Mouse (Mus musculus) liver, adult 2 months (tissue): ENCODE measurements around the gene Mbnl1.

ENCODE experiments used
- CTCF ChIP-seq: fragments of 200-500 bp; IDR thresholded peaks from 2 replicates; pipeline ENCODE4 v1.5.1; 2011; ENCODE audit warnings: low read depth, low read length, control low read depth
- POLR2A ChIP-seq: fragments of 200-500 bp; IDR thresholded peaks from 2 replicates; pipeline ENCODE4 v1.6.1; 2011; ENCODE audit warnings: low read length, control low read depth; ENCODE audit not compliant: insufficient read depth; ENCODE audit errors: extremely low read depth

GRCm38 (mm10) chr3:60574199-60574598, 101.6 kb downstream of the Mbnl1 start:
- no peak for TF ChIP-seq CTCF
- TF ChIP-seq POLR2A = no peak
